Mouse (Mus musculus) lung, adult 2 months (tissue): Measurements from ENCODE around the gene Baiap2l1.

Experiments
- CTCF ChIP-seq: fragments of 200-500 bp; IDR thresholded peaks from 2 replicates; pipeline ENCODE4 v1.5.1; 2011; ENCODE audit warnings: mild to moderate bottlenecking, low read length, control low read depth; ENCODE audit not compliant: insufficient read depth
- POLR2A ChIP-seq: fragments of 200-500 bp; IDR thresholded peaks from 2 replicates; pipeline ENCODE4 v1.6.1; 2011; ENCODE audit warnings: low read depth, mild to moderate bottlenecking, control low read depth, low read length, borderline replicate concordance; ENCODE audit errors: extremely low read depth

GRCm38 (mm10) chr5:144352250-144353047, 5.5 kb downstream of the Baiap2l1 start:
- TF ChIP-seq POLR2A, result no peak
- TF ChIP-seq CTCF, result no peak
